Mouse (Mus musculus) activated CD4-positive, CD25-positive, alpha-beta regulatory T cell, adult 9 weeks (primary cell): ENCODE results near the gene Poldip3. TPM values are rescaled to one million over a fixed set of nuclear protein-coding genes. Genes with fewer than 3 reads are reported as not detected.

ENCODE experiments used
- polyA plus RNA-seq: library from polyadenylated mRNA; unstranded; fragments of 100-300 nt; shearing (Covaris generic); gene quantifications from one replicate; pipeline ENCODE4 v1.2.1, GENCODE M21; 2017

Gene Poldip3
- 185 TPM for polyA plus RNA-seq

GRCm38 (mm10) chr15:83149196-83150072, at the start of gene Poldip3:
Gene Poldip3 (minus strand): TSS chr15:83149384.

GRCm38 (mm10) chr15:83172492-83173429, 23.6 kb upstream of the Poldip3 start, which contains the start of gene Cyb5r3:
Gene Cyb5r3 (minus strand): TSS chr15:83172592.

GRCm38 (mm10) chr15:83122566-83123145, 26.5 kb downstream of the Poldip3 start, which contains the start of gene Rrp7a:
Gene Rrp7a (minus strand): TSS chr15:83122801.

GRCm38 (mm10) chr15:83089429-83089605, 59.9 kb downstream of the Poldip3 start, which contains the start of gene Serhl:
Gene Serhl (plus strand): TSS chr15:83089506.

Other genes with a start within 250 kb of the Poldip3 start
- gene Tcf20, start 161.5 kb downstream of the Poldip3 start, polyA plus RNA-seq, result 6.0 TPM
- 0.68 TPM for gene Nfam1, start 116.1 kb downstream of the Poldip3 start, polyA plus RNA-seq
- gene Serhl, start 59.9 kb downstream of the Poldip3 start, polyA plus RNA-seq, result 94.5 TPM
- 96.5 TPM for gene Rrp7a, start 26.6 kb downstream of the Poldip3 start, polyA plus RNA-seq
- 92.2 TPM for gene Cyb5r3, start 23.2 kb upstream of the Poldip3 start, polyA plus RNA-seq
- 0.26 TPM for gene A4galt, start 102.4 kb upstream of the Poldip3 start, polyA plus RNA-seq
- 15.1 TPM for gene Arfgap3, start 200.9 kb upstream of the Poldip3 start, polyA plus RNA-seq